In genomic region chr11:53567224-53568014, GRCm38 (mm10) we compare ENCODE assay signal across 8 mouse cellular contexts. TPM values are rescaled to one million over a fixed set of nuclear protein-coding genes. Genes with fewer than 3 reads are reported as not detected.
DNase-seq lines count a peak whose midpoint lies in the region; ATAC-seq and TF ChIP-seq lines count a peak whose summit lies in the region.

Kif3a (plus strand) TSS chr11:53567379.

- TF ChIP-seq CTCF in gastrocnemius, adult 2 months (IDR thresholded peaks at IDR 0.05): no peak
- TF ChIP-seq CTCF in hindbrain, postnatal 0 days (IDR thresholded peaks at IDR 0.05; ENCODE audit: low read depth): peak; percentile 16; the same call in 1 of the 2 replicates
- TF ChIP-seq CTCF in left cerebral cortex, adult 2 months (IDR thresholded peaks at IDR 0.05): no peak

- no peaks in the 10 kb centered on the region for H3K27me3 ChIP-seq in hindbrain, postnatal 0 days (ENCODE audit: insufficient read depth, low read length)

- 2% methylated on average over 65 of the region's 69 CpGs for whole genome bisulfite sequencing in hindbrain, postnatal 0 days

- intact Hi-C loops in gastrocnemius, adult 2 months (cut with DNase I): loop anchor here (2.0 kb wide), 1 partner anchor 97 kb away; the partner anchor contains the start of gene Gm9837
- intact Hi-C loops in left cerebral cortex, adult 2 months (cut with DNase I): loop anchor here (5.0 kb wide), 1 partner anchor 95 kb away; the partner anchor contains the start of gene Gm9837

- H3K36me3 ChIP-seq in hindbrain, postnatal 0 days (ENCODE audit: insufficient read depth, low read length): no peaks in the 10 kb centered on the region

- peak within 1 kb of the TSS; percentile 75 for H3K27ac ChIP-seq in gastrocnemius, adult 2 months
- H3K27ac ChIP-seq in hindbrain, postnatal 0 days: peak within 1 kb of the TSS; percentile 80
- H3K27ac ChIP-seq in left cerebral cortex, adult 2 months: peak within 1 kb of the TSS; percentile 88

- peak; percentile 97 for ATAC-seq in common myeloid progenitor, adult 5-6 weeks (replicated peaks; ENCODE audit: low read depth, poor library complexity, severe bottlenecking)
- peak; percentile 98 for ATAC-seq in hindbrain, postnatal 0 days
- ATAC-seq in megakaryocyte, adult 5-6 weeks (ENCODE audit: poor library complexity, severe bottlenecking): peak; percentile 97

- peak within 1 kb of the TSS; percentile 87 for H3K9ac ChIP-seq in hindbrain, postnatal 0 days (replicated peaks; ENCODE audit: low read length)

- peak within 1 kb of the TSS; percentile 54 for H3K4me2 ChIP-seq in hindbrain, postnatal 0 days (ENCODE audit: low read depth, low read length)

- peaks cover 5% of the 10 kb centered on the region; the same call in 1 of the 2 replicates for H3K4me1 ChIP-seq in hindbrain, postnatal 0 days (ENCODE audit: insufficient read depth, low read length)

- peak; percentile 97 for DNase-seq in ZHBTc4 (ENCODE audit: low read depth, low spot score)
- peak; percentile 96 for DNase-seq in gastrocnemius, adult 2 months
- peak; percentile 98 for DNase-seq in hindbrain, postnatal 0 days (ENCODE audit: low spot score)
- peak; percentile 93 to 94 for DNase-seq in left cerebral cortex, adult 2 months (ENCODE audit: extremely low spot score in 1 of 2, low spot score in 2 of 2)
- peak; percentile 94 to 97 for DNase-seq in right cerebral cortex, adult 2 months (ENCODE audit: low spot score in 2 of 2)
- DNase-seq in urinary bladder, postnatal 14 days (ENCODE audit: low spot score): peak; percentile 93

- H3K4me3 ChIP-seq in gastrocnemius, adult 2 months: peak within 1 kb of the TSS; percentile 95
- H3K4me3 ChIP-seq in hindbrain, postnatal 0 days (ENCODE audit: low read length): peak within 1 kb of the TSS; percentile 81
- peak within 1 kb of the TSS; percentile 66 for H3K4me3 ChIP-seq in left cerebral cortex, adult 2 months

- H3K9me3 ChIP-seq in hindbrain, postnatal 0 days (ENCODE audit: low read length): no peaks in the 10 kb centered on the region

RNA-seq across cellular contexts. Expression of gene Kif3a, which starts in this region (rescaled TPM):
- 18.9 and 20.0 TPM in 2 replicates for total RNA-seq in common myeloid progenitor, adult 5-6 weeks (2017)
- total RNA-seq in gastrocnemius, adult 2 months (2021): 1 to 10 TPM; 4.6 to 6.3 TPM
- total RNA-seq in hindbrain, postnatal 0 days (2014; rRNA removed): 73.7 and 82.9 TPM in 2 replicates
- polyA plus RNA-seq in hindbrain, postnatal 0 days (2015; fragmentation: Nextera tagmentation; extraction: Ambion mirVana): 332 and 344 TPM in 2 replicates
- 100 to 1,000 TPM; 127 to 131 TPM for total RNA-seq in left cerebral cortex, adult 2 months (2021)
- 2.5 and 4.1 TPM in 2 replicates for total RNA-seq in megakaryocyte, adult 5-6 weeks (2015)
- 3.3 and 5.0 TPM in 2 replicates for total RNA-seq in megakaryocyte, adult 5-6 weeks (2017)

Comparison
In these comparisons a context has a peak if more than half of its experiments do, and no peak if none do; other contexts are left out.
1. Peak in every context shown above with its lines: DNase-seq, ATAC-seq, H3K4me3 ChIP-seq and H3K27ac ChIP-seq.